In the genomic region with DNA sequence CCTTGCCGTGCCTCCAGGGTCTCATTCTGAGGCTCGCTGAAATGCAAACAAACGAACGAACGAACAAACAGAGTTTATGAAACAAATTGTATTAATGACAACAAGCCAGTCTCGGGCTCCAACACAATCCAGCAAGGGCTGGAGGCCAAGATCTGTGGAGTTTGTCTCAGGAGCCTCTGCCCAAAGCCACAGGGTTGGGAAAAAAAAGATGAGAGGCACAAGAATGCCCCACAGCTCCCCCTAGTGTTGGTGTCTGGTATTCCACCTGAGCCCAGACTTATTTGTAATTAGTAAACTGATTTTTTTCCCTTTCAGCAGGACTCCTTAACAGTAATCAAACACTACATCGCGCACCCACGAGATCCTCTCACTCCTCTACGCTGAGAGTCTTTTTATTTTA, we compare ENCODE assay signal across 9 mouse cellular contexts. TPM values are rescaled to one million over a fixed set of nuclear protein-coding genes. Genes with fewer than 3 reads are reported as not detected.
A peak's percentile ranks its signal among the peaks of the same experiment; 100 is the strongest.
DNase-seq lines count a peak whose midpoint lies in the region; ATAC-seq and TF ChIP-seq lines count a peak whose summit lies in the region.
"Had no signal": no experiment of that assay in that cellular context is flagged by ENCODE, and none has a peak within 500 bp of the region (broad histone marks: within the 10 kb centered on the region; RNA-seq: fewer than 3 reads in every experiment).

No protein-coding gene starts in this region.

- H3K27me3 ChIP-seq in kidney, embryonic 15.5 days: no peaks in the 10 kb centered on the region
- H3K27me3 ChIP-seq in Patski: no peaks in the 10 kb centered on the region
- H3K27me3 ChIP-seq: neural tube, embryonic 13.5 days had no signal

- no peak overlapping the region for H3K4me3 ChIP-seq in kidney, embryonic 15.5 days (replicated peaks)
- H3K4me3 ChIP-seq: neural tube, embryonic 13.5 days had no signal

- CTCF ChIA-PET in Patski (lab: Charles Lee): interaction anchor here (0.9 to 1.1 kb wide), 4 partner anchors 11 to 16 kb away, joined by 3 to 6 read pairs (median 4); no protein-coding TSS in a partner anchor

- H3K9me3 ChIP-seq in kidney, embryonic 15.5 days (replicated peaks): no peaks in the 10 kb centered on the region
- H3K9me3 ChIP-seq: neural tube, embryonic 13.5 days had no signal

- in situ Hi-C loops in Patski (cut with MboI; ENCODE audit: low pct_unique_long_range_greater_than_20kb): no loop called here

- DNase-seq in kidney, adult 18-20 months: peak; percentile 69
- DNase-seq in Patski (ENCODE audit: low read depth, low spot score): no peak
- peak; percentile 64 to 76 for DNase-seq in heart, postnatal 36 days
- DNase-seq in left cerebral cortex, postnatal 25 days (ENCODE audit: low spot score in 2 of 2): peak; percentile 42 to 48
- DNase-seq in natural killer cell, adult 2 months (ENCODE audit: low spot score in 2 of 2): peak; percentile 18 to 39
- DNase-seq in thymus, postnatal 14 days: peak; percentile 64

- H3K9ac ChIP-seq in kidney, embryonic 15.5 days: no peak overlapping the region
- H3K9ac ChIP-seq: neural tube, embryonic 13.5 days had no signal

- POLR2A ChIA-PET in Patski (lab: Charles Lee): no interaction called here

- no peak overlapping the region for H3K4me2 ChIP-seq in kidney, embryonic 15.5 days
- H3K4me2 ChIP-seq: neural tube, embryonic 13.5 days had no signal

- TF ChIP-seq CTCF in Patski (IDR thresholded peaks at IDR 0.05): peak; percentile 76

- WGBS in kidney, embryonic 15.5 days: 36% methylated on average over 10 of the region's 10 CpGs

- intact Hi-C loops in heart, postnatal 36 days (cut with DNase I): loop anchor here (5.0 kb wide), 2 partner anchors 97 to 428 kb away; no protein-coding TSS in a partner anchor
- intact Hi-C loops in left cerebral cortex, postnatal 25 days (cut with DNase I): loop anchor here (5.0 kb wide), 1 partner anchor 418 kb away; no protein-coding TSS in a partner anchor

- no peaks in the 10 kb centered on the region for H3K36me3 ChIP-seq in kidney, embryonic 15.5 days
- H3K36me3 ChIP-seq: neural tube, embryonic 13.5 days had no signal

- ATAC-seq in kidney, embryonic 15.5 days (replicated peaks; ENCODE audit: low FRiP score): no peak
- ATAC-seq in Patski: peak; percentile 35
- ATAC-seq in common myeloid progenitor, adult 5-6 weeks (replicated peaks; ENCODE audit: low read depth, poor library complexity, severe bottlenecking): peak; percentile 81

- no peak overlapping the region for H3K27ac ChIP-seq in kidney, embryonic 15.5 days
- H3K27ac ChIP-seq: neural tube, embryonic 13.5 days had no signal

- no peaks in the 10 kb centered on the region for H3K4me1 ChIP-seq in kidney, embryonic 15.5 days

RNA-seq across cellular contexts. Expression of a gene that starts 48.6 kb away (rescaled TPM):
- polyA plus RNA-seq in kidney, embryonic 15.5 days (2015; fragmentation: Nextera tagmentation; extraction: Ambion mirVana): 0.17 and 0.64 TPM in 2 replicates
- polyA plus RNA-seq in Patski (2021): not detected
- 4.3 and 10.6 TPM in 2 replicates for total RNA-seq in common myeloid progenitor, adult 5-6 weeks (2017)
- total RNA-seq in heart, postnatal 36 days (2021): under 1 TPM in 1 of 2 experiments, not detected in 1; 0.27 TPM
- total RNA-seq in left cerebral cortex, postnatal 25 days (2021): 1 to 10 TPM in 1 of 2 experiments, under 1 TPM in 1; 0.71 to 1.8 TPM
